Mouse (Mus musculus) embryonic fibroblast, embryonic 13.5 days (primary cell): Measurements from ENCODE around the gene Ntsr1.

Experiments
- CTCF ChIP-seq: IDR thresholded peaks from 2 replicates; pipeline ENCODE4 v1.5.1; 2011; ENCODE audit warnings: mild to moderate bottlenecking, control low read depth, low read length, moderate library complexity, borderline replicate concordance; ENCODE audit not compliant: insufficient read depth
- POLR2A ChIP-seq: IDR thresholded peaks from 2 replicates; pipeline ENCODE4 v1.6.1; 2011; ENCODE audit warnings: low read depth, mild to moderate bottlenecking, control low read depth, low read length, moderate library complexity

- TF ChIP-seq CTCF (no peak), POLR2A (no peak)
Measured at GRCm38 (mm10) chr2:180468871-180469270, 30.9 kb upstream of the Ntsr1 start.
